Mouse (Mus musculus): ENCODE measurements around the gene Rbks.

DNA sequence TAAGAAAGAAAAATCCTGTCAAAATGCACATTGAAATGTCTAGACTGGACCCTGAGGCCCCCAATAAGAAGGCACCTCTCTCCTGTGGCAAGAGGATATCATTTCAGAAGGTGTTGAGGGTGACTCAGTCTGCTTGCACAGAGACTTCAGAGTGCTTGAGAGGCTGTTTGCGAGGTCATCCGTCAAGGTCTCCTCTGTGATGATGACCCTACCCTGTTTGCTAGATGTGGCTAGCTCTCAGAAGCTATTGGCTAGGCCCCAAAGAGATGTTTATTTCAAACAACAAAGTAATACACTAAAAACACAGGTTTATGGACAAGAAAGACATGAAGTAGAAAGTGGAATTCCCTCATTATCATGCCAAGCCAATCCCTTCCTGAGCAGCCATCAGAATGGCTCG lies 55.1 kb downstream of the Rbks start:
- TF ChIP-seq POLR2A (IDR thresholded peaks at IDR 0.05; ENCODE audit: borderline replicate concordance, control insufficient read depth, low read depth, low read length) (no peak), CTCF (IDR thresholded peaks at IDR 0.05; ENCODE audit: control insufficient read depth, insufficient read depth, low read length) (no peak)
